Mouse (Mus musculus) retina, embryonic 14.5 days (tissue): ENCODE results near the gene Srrd.

ENCODE experiments used
- DNase-seq: peaks from one replicate; pipeline ENCODE4 v3.0.0-alpha.2; 2015; ENCODE audit warnings: low spot score

Srrd gene

GRCm38 (mm10) chr5:112317328-112317727 is 25.5 kb downstream of the Srrd start:
- no peak for DNase-seq

DNA sequence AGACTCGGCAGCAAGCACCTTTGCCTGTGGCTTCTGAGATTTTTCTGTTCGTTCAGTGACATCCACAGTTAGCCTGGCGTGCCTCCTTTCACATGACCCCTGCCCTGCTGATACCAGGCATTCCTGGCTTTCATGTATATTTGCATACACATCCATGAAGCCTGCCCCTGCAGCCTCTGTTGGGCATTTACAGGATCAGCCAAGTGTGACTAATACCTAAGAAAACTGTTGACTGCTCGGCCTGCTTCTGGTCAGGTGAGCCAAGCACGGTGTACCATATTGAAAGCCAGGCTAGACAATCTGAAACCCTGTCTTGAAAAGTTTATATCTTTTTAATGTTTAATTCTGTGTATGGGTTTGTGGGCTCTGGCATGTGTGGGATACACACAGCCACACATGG is 26.4 kb downstream of the Srrd start:
- no peak for DNase-seq

DNA sequence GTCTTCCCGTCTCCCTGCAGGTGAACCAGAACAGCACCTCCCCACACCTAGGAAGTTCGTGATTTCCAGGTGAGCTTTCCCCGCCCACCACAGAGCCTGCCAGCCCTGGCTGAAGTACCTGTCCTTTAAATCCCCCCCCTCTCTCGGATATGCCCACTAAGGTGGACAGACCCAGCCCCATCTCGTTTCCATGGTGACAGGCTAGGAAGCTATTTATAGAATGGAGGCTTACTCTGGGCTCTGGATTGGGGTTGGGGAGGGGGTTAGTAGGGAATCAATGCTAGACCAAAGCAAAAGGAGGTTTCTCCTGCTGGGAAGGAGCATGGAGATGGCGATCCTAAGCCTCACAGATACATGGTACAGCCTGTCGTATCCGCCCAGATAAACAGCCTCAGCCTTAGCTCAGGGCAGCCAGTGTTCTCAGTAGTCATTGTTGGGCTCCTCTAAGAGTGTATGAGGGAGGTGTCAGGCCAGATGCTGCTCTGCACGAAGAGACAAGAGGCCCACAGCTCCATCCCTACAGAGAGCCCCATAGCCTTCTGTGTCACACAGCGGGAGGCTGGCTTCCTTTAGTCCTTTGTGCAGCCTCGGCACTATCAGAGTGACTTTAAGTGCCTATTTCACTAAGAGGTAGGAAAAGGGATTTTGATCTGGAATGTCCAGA is 29.5 kb downstream of the Srrd start:
- DNase-seq = no peak

- DNase-seq = no peak
Measured at GRCm38 (mm10) chr5:112305842-112306241, 37.0 kb downstream of the Srrd start.

DNA sequence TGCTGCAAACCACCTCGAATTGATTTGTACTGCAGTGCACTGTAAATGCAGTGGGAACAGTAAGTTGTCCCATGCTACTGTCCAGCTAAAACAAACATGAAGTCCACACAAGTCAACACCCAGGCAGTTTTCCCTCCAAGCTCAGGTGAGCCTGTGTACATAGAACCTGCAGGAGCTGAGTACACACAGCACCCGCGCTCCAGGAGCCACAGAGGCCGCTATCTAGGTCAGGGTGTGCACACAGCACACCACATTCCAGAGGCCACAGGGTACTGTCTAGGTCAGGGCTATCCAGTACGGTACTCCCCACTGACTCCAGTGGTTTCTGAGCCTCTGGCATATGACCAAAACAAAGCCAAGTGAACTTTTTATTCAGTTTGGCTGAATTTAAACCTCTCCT is 40.5 kb downstream of the Srrd start:
- DNase-seq = no peak

DNA sequence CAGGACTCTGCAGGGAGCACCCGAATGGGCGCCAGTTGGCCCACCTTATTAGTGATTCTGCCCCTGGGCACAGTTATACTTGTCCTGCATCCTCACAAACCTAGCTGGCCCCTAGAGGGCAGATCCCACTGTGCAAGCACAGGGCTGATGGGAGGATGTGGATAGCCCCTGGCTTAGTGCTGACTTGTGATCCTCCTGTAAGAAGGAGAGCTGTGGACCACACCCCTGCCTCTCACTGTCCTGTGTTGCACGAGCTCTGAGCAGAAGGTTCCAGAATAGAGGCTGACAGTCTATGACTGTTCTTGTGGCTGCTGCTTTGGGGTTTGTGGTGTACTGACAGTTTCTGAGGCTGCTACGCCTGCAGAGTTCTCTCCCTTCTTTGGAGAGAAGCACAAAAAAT is 41.1 kb downstream of the Srrd start:
- DNase-seq = no peak

- no peak for DNase-seq
Measured at GRCm38 (mm10) chr5:112300721-112301308, 42.0 kb downstream of the Srrd start.

DNA sequence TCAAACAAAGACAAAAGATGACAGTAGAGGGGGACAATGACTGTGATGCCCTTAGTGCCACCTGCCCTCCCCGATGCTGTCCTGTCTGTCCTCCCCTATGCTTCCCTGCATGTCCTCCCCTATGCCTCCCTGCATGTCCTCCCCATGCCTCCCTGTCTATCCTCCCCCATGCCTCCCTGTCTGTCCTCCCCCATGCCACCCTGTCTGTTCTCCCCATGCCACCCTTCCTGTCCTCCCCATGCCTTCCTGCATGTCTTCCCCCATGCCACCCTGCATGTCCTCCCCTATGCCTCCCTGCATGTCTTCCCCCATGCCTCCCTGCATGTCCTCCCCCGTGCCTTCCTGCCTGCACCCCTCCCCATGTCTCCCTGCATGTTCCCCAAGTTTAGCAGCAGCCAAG is 42.7 kb downstream of the Srrd start:
- DNase-seq = no peak

DNA sequence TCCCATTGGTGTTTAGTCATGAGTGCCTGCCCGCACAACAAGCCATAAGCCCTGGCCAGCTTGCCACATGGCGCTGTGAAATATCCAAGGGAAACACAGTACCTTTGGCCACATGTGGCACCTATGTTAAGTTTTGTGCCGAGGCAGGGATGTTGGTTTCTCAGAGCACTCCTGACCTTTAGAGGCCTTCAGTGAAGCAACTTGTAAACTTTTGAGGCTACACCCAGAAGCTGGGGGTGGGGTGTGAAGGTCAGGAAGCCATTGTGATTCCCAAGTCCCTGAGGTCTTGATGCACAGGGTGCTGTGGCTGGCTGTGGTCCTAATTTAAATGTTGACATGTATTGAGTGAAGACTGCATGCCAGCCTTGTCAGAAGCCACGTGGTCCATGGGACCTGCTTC is 43.4 kb downstream of the Srrd start:
- no peak for DNase-seq

DNA sequence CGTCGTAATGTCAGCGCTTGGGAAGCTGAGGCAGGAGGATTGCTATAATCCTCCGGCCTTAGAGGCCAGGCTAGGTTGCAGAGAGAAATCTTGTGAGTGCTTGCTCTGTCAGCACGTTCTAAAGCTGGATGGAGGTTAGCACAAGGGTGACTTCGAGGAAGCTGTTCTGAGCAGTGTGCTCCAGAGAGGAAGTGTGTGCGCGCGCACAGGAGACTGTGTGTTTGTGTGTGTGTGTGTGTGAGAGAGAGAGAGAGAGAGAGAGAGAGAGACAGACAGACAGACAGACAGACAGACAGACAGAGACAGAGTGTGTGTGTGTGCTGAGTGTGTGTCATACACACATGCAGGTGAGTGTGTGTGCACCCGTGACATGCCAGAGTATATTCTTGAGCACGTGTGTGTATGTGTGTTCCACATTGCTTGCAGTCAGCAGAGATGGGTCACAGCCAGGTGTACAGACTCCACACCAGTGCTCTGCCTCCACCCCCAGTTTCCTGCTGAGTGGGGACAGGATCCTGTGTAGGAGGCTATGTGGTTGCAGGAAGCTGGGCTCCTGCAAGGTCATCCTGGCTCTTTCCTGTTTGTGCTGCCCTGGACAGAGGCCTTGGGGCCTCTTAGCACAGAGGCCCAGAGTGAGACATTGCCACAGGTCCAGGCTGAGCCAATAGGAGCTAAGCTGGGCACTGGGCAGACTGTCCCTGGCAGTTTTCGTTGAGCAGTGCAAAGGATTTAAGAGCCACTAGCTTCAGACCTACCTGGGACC is 44.4 kb downstream of the Srrd start:
- no peak for DNase-seq

- no peak for DNase-seq
Measured at GRCm38 (mm10) chr5:112297257-112297656, 45.6 kb downstream of the Srrd start.

DNA sequence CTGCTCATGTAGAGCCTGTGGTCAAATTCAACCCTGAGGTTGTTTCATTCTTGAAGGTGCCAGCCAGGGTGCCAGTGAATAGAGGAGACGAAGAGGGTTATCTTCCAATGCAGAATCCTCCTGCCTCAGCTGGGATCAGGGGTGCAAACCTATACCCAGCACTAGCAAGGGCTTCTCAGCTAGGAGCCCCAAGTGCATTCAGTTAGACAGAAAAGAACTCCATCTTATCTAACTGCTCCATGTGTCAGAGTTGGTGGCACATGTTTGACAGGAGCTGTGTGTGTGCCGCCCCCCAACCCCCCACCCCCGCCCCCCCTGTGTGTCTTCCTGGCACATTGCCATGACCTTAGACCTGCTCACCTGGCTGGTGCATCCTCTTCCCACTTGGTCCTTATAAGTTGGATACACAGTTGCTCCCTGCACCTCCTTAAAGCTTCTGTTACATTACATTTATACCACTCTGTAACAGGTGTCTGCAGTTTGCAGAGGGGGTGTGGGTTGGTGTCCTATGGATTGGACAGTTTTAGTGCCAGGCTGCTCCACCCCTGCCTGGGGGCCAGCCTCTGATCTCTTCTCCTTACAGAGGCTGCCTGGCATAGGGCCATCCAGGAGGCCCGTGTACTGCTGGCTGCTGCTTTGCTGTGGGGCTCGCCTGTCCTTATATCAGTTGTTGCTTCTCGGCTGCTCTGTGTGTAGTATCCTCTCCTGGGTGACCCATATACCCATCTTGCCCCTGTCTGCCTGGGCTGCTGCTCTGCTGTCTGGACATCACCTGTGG is 46.2 kb downstream of the Srrd start:
- DNase-seq = no peak

- no peak for DNase-seq
Measured at GRCm38 (mm10) chr5:112295564-112295963, 47.3 kb downstream of the Srrd start.

DNA sequence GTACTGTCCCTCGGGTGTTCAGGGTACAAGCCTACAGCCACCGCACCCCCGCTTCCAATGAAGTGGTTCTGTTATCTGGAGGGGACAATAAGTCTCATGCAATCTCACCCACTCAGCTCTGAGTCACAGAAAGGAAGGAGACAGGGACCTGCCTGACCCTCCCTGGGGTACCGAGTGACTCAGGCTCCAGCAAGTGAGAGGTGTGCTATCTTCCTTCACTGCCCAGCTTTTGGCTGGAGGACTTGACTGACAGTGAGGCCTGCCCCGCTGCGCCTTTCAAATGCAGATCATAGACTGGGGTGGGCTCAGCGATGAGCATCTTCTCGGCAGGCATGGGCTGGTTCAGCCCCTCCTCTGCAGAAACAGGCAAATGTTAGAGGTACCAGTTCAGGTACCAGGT is 47.7 kb downstream of the Srrd start:
- DNase-seq = no peak

DNA sequence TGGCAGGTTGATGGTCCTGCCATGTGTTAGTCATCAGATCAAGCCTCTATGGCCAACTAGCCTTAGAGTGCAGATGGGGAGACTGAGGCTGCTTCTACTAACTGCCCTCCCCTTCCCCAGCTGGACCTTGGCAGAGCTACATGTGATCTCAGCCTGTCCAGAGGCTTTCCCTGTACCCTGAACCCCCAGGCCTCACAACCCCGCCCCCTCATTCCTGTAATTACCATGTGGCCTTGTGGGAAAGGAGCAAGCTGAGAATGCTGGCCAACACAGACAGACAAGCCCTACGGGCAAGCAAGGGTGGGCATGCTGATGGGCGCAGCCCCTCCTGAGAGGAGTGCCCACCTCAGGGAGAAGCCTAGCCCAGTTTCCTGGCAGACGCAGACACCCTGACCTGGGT is 48.1 kb downstream of the Srrd start:
- no peak for DNase-seq

- no peak for DNase-seq
Measured at GRCm38 (mm10) chr5:112293800-112294199, 49.0 kb downstream of the Srrd start.

DNA sequence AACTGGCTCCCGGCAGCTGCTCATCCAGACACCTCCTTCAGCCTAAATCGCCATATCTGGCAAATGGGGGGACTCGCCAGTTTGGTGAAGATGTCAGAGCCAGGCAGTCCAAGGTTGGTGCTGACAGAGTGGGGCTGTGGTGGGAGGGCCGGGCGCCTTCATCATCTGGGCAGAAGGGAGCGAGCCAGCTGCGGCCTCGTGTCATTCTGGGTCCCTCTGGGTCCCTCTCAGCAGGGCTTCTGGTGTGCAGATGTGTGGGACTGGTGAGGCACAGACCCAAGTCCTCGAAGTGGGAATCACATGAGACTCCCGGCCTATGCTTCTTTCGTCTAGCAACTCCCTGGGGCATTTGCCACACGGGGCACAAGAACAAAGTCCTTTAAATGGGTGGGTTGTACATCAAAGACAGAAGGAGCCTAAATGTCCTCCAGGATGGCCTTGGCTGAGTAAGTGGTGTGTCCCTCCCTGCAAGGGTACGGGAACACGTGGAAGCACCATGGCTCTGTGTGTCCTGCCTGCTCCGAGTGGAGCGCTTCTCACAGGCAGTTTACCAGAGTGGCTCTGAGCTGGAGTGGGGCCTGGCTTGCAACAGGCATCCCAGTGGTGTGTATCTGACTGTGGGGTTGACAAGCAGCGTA is 50.4 kb downstream of the Srrd start:
- DNase-seq = no peak

DNA sequence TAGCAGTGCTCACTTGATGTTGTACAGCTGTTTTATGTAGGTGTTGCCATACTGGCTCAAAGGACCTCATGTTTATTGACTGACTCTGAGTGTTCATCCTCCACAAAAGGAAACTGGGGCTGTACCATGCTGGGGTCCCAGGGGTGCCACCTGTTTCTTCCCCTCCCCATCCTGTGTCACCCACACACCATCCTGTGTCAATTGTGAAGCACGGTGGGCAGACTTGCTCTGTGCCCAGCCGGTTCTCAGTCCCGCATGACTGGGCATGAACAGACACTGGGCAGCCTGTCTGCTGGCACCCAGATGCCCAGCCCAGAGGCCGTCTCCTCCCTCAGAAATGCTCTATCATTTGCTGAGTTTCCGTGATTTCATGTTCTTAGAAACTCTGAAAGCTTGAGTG is 51.0 kb downstream of the Srrd start:
- no peak for DNase-seq

DNA sequence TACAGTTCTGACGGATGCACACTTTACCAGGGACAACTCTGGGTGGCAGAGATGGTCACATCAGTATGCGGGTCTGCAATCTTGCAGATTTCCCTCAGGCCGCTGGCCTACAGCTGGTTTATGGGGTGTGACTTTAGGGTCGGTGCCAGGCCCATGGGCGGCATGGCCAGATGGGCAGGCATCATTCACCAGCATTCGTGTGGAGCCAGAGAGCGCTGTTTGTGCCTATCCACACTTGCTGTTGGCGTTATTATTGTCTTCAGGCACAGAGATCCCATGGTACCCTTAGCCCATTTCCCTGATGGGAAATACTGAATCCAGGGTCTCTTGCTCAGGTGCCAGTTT is 52.3 kb downstream of the Srrd start:
- no peak for DNase-seq

- DNase-seq = no peak
Measured at GRCm38 (mm10) chr5:112289819-112290535, 52.9 kb downstream of the Srrd start.

- DNase-seq = no peak
Measured at GRCm38 (mm10) chr5:112289236-112289635, 53.6 kb downstream of the Srrd start.
